In the genomic region with DNA sequence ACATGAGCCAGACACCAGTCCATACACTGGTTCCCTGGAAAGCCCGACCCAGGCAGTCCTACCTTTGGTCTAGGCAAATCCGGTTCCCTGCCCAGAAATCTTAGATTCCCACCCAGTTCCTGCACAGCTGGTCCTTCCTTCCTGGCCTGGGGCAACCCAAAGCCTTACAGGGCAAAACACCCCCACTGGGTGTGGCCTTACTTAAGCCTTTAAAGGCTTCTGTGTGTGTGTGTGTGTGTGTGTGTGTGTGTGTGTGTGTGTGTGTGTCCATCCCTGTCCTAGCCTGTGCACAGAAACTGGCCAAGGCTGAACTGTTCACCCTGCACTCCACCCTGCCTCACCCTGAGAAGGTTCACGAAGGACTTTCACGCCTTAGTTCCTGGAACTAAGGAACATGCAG, we compare ENCODE assay signal across 10 mouse cellular contexts. TPM values are rescaled to one million over a fixed set of nuclear protein-coding genes. Genes with fewer than 3 reads are reported as not detected.
A peak's percentile ranks its signal among the peaks of the same experiment; 100 is the strongest.
DNase-seq lines count a peak whose midpoint lies in the region; ATAC-seq and TF ChIP-seq lines count a peak whose summit lies in the region.
"Had no signal": no experiment of that assay in that cellular context is flagged by ENCODE, and none has a peak within 500 bp of the region (broad histone marks: within the 10 kb centered on the region; RNA-seq: fewer than 3 reads in every experiment).

No protein-coding gene starts in this region.

- 0 out of 2 replicates have a peak overlapping the region, but pooled peaks have one; percentile 19 for H3K27ac ChIP-seq in layer of hippocampus, adult 2 months
- peak overlapping the region; percentile 79 for H3K27ac ChIP-seq in brown adipose tissue, adult 24 weeks (replicated peaks; ENCODE audit: low read depth, low read length)
- H3K27ac ChIP-seq: heart, embryonic 13.5 days; limb, embryonic 12.5 days had no signal

- no peak overlapping the region for H3K4me3 ChIP-seq in layer of hippocampus, adult 2 months
- H3K4me3 ChIP-seq in brown adipose tissue, adult 24 weeks (ENCODE audit: insufficient read depth, low read depth, low read length), result no peak overlapping the region
- H3K4me3 ChIP-seq: heart, embryonic 13.5 days; limb, embryonic 12.5 days had no signal

- no peak for TF ChIP-seq CTCF in layer of hippocampus, adult 2 months (conservative IDR thresholded peaks at IDR 0.05)

- H3K4me1 ChIP-seq in brown adipose tissue, adult 24 weeks (ENCODE audit: control insufficient read depth, insufficient read depth, insufficient read length, low read length), result peaks cover 9% of the 10 kb centered on the region
- H3K4me1 ChIP-seq: heart, embryonic 13.5 days; limb, embryonic 12.5 days had no signal

- no peak for DNase-seq in layer of hippocampus, adult 2 months (ENCODE audit: low spot score in 2 of 2)
- no peak for DNase-seq in layer of hippocampus, postnatal 36 days
- peak; percentile 69 for DNase-seq in kidney, adult 9 months
- no peak for DNase-seq in spleen, adult 18-20 months
- no peak for DNase-seq in natural killer cell, adult 2 months (ENCODE audit: low spot score in 2 of 2)
- no peak for DNase-seq in urinary bladder, adult 2 months (ENCODE audit: low spot score)

- ATAC-seq in megakaryocyte, adult 5-6 weeks (ENCODE audit: poor library complexity, severe bottlenecking), result peak; percentile 58

RNA-seq across cellular contexts. Expression of a gene that starts 15.9 kb away (rescaled TPM):
- total RNA-seq in layer of hippocampus, adult 2 months (2021), result 1 to 10 TPM; 2.8 to 2.9 TPM
- total RNA-seq in layer of hippocampus, postnatal 36 days (2021), result 1 to 10 TPM; 2.8 to 3.0 TPM
- 0.42 TPM in 1 of 2 replicates, not detected in the other for polyA plus RNA-seq in brown adipose tissue, adult 24 weeks (2012; ENCODE audit: insufficient read depth, insufficient read length, missing spikeins)
- 1.0 and 1.4 TPM in 2 replicates for total RNA-seq in megakaryocyte, adult 5-6 weeks (2015)
- total RNA-seq in megakaryocyte, adult 5-6 weeks (2017), result 0.07 and 0.53 TPM in 2 replicates
- 34.0 and 37.1 TPM in 2 replicates for polyA plus RNA-seq in urinary bladder, adult 2 months (2012; rRNA removed)

RNA-seq across cellular contexts. Expression of a gene that starts 32.2 kb away (rescaled TPM):
- total RNA-seq in layer of hippocampus, adult 2 months (2021), result 1 to 10 TPM; 7.8 to 8.0 TPM
- total RNA-seq in layer of hippocampus, postnatal 36 days (2021), result 1 to 10 TPM; 7.2 to 7.4 TPM
- polyA plus RNA-seq in brown adipose tissue, adult 24 weeks (2012; ENCODE audit: insufficient read depth, insufficient read length, missing spikeins), result 1.7 and 2.6 TPM in 2 replicates
- total RNA-seq in megakaryocyte, adult 5-6 weeks (2015), result 7.8 and 14.8 TPM in 2 replicates
- total RNA-seq in megakaryocyte, adult 5-6 weeks (2017), result 6.0 and 8.6 TPM in 2 replicates
- polyA plus RNA-seq in urinary bladder, adult 2 months (2012; rRNA removed), result 20.0 and 20.2 TPM in 2 replicates
